Mouse (Mus musculus) adrenal gland, postnatal 14 days (tissue): ENCODE measurements around the gene Olfr491. TPM values are rescaled to one million over a fixed set of nuclear protein-coding genes. Genes with fewer than 3 reads are reported as not detected.

ENCODE experiments used
- DNase-seq: peaks from one replicate; pipeline ENCODE4 v3.0.0; 2021; ENCODE audit warnings: mixed read lengths
- long read RNA-seq, 2 experiments: library from polyadenylated mRNA; stranded (forward); transcript quantifications; one replicate each; pipeline ENCODE4 v2.0.0; 2021
- total RNA-seq: library from RNA; stranded (reverse); gene quantifications from 2 replicates; pipeline ENCODE4 v1.2.3, GENCODE M21; 2021

Olfr491 gene
- not detected in 2 replicates for total RNA-seq
- long read RNA-seq, experiment 1 = 0 reads
- long read RNA-seq, experiment 2 = 0 reads

- DNase-seq = no peak
These were observed at the start of gene Olfr491 for GRCm38 (mm10) chr7:108313151-108313550. Gene Olfr491, plus strand, starts transcription at chr7:108313451.

GRCm38 (mm10) chr7:108288834-108289233 is 24.4 kb upstream of the Olfr491 start, which contains the start of gene Olfr490:
Gene Olfr490, minus strand, starts transcription at chr7:108288934.
- DNase-seq = no peak

DNA sequence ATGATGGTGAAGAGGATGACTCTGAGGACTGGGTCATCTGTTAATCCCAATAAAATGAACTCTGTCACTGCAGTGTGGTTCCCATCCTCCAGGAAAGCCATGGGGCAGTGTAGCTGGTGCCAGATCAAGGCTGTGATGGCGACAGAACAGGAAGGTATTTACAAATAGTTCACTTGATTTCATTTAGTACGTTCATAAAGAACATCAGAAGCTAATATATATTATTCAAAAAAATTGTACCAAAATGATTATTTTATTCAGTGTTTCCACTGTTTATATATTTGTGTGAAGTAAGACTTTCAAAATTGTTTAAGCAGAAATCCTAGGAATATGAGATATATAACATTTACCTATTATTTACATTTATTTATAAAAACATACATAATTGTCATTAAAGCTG is 10.3 kb downstream of the Olfr491 start, which contains the start of gene Olfr492:
TSS of gene Olfr492 (minus strand) at position 101 of the 400 bp plus-strand sequence.
- DNase-seq = no peak

GRCm38 (mm10) chr7:108346879-108347278 is 33.6 kb downstream of the Olfr491 start, which contains the start of gene Olfr493:
Gene Olfr493, minus strand, starts transcription at chr7:108346979.
- DNase-seq = no peak

- no peak for DNase-seq
These were observed 51.8 kb downstream of the Olfr491 start, which contains the start of gene Olfr494 for GRCm38 (mm10) chr7:108365035-108365434. Gene Olfr494, plus strand, starts transcription at chr7:108365335.

Other genes starting within 250 kb of the Olfr491 start
- not detected in 2 replicates for gene Olfr480, start 246.1 kb upstream of the Olfr491 start, total RNA-seq
- gene Olfr481, start 233.6 kb upstream of the Olfr491 start, total RNA-seq = not detected in 2 replicates
- 1.7 and 2.4 TPM in 2 replicates for gene Olfr482, start 215.9 kb upstream of the Olfr491 start, total RNA-seq
- gene Olfr483, start 212.6 kb upstream of the Olfr491 start, total RNA-seq = not detected in 2 replicates
- gene Olfr484, start 186.0 kb upstream of the Olfr491 start, total RNA-seq = not detected in 2 replicates
- gene Olfr485, start 153.6 kb upstream of the Olfr491 start, total RNA-seq = not detected in 2 replicates
- not detected in 2 replicates for gene Olfr486, start 140.7 kb upstream of the Olfr491 start, total RNA-seq
- not detected in 2 replicates for gene Olfr487, start 98.8 kb upstream of the Olfr491 start, total RNA-seq
- not detected in 2 replicates for gene Olfr488, start 55.1 kb upstream of the Olfr491 start, total RNA-seq
- not detected in 2 replicates for gene Olfr490, start 24.5 kb upstream of the Olfr491 start, total RNA-seq
- not detected in 2 replicates for gene Olfr492, start 10.2 kb downstream of the Olfr491 start, total RNA-seq
- gene Olfr493, start 33.5 kb downstream of the Olfr491 start, total RNA-seq = not detected in 2 replicates
- gene Olfr494, start 51.9 kb downstream of the Olfr491 start, total RNA-seq = not detected in 2 replicates
- gene Olfr495, start 79.7 kb downstream of the Olfr491 start, total RNA-seq = not detected in 2 replicates
- gene Olfr497, start 107.0 kb downstream of the Olfr491 start, total RNA-seq = not detected in 2 replicates
- gene Olfr498, start 151.9 kb downstream of the Olfr491 start, total RNA-seq = not detected in 2 replicates
- not detected in 2 replicates for gene Olfr502, start 211.6 kb downstream of the Olfr491 start, total RNA-seq
- gene Olfr503, start 231.1 kb downstream of the Olfr491 start, total RNA-seq = not detected in 2 replicates